Mouse (Mus musculus): ENCODE results near the gene Snrpa1. TPM values are rescaled to one million over a fixed set of nuclear protein-coding genes. Genes with fewer than 3 reads are reported as not detected.

Gene Snrpa1
- polyA plus RNA-seq (2015; fragmentation: Nextera tagmentation; extraction: Ambion mirVana): 117 and 122 TPM in 2 replicates

GRCm38 (mm10) chr7:66058703-66059102 is at the start of gene Snrpa1:
Gene Snrpa1, plus strand, starts transcription at chr7:66059003.
- H3K36me3 ChIP-seq (ENCODE audit: control insufficient read depth, insufficient read depth, low read length): no peaks in the 10 kb centered on the region; the same call in 1 of the 2 replicates
- peak within 1 kb of the TSS; percentile 80 for H3K4me2 ChIP-seq (ENCODE audit: low read length)
- H3K4me3 ChIP-seq (ENCODE audit: low read length): peak within 1 kb of the TSS; percentile 57
- ATAC-seq: no peak
- no peak within 1 kb of the TSS for H3K27ac ChIP-seq (ENCODE audit: low read depth, low read length)
- 82% methylated on average over 1 of the region's 1 CpGs for WGBS
- peaks cover 16% of the 10 kb centered on the region for H3K4me1 ChIP-seq (ENCODE audit: control insufficient read depth, insufficient read depth, low read depth, low read length)
- H3K27me3 ChIP-seq (replicated peaks; ENCODE audit: control insufficient read depth, insufficient read depth, low read length): peaks cover 4% of the 10 kb centered on the region; the same call in 1 of the 2 replicates
- 0 out of 2 replicates have a peak within 1 kb of the TSS, but pooled peaks have one; percentile 71 for H3K9ac ChIP-seq (ENCODE audit: low read depth, low read length)
- H3K9me3 ChIP-seq (ENCODE audit: control insufficient read depth, low read length): no peaks in the 10 kb centered on the region

GRCm38 (mm10) chr7:66010518-66010917 is 48.3 kb upstream of the Snrpa1 start:
- Histone ChIP-seq H3K4me3 (ENCODE audit: low read length) (no peak overlapping the region), H3K9me3 (ENCODE audit: control insufficient read depth, low read length) (no peaks in the 10 kb centered on the region), H3K36me3 (ENCODE audit: control insufficient read depth, insufficient read depth, low read length) (no peaks in the 10 kb centered on the region), H3K4me1 (ENCODE audit: control insufficient read depth, insufficient read depth, low read depth, low read length) (no peaks in the 10 kb centered on the region), H3K9ac (ENCODE audit: low read depth, low read length) (no peak overlapping the region), H3K27ac (ENCODE audit: low read depth, low read length) (no peak overlapping the region), H3K27me3 (replicated peaks; ENCODE audit: control insufficient read depth, insufficient read depth, low read length) (no peaks in the 10 kb centered on the region), H3K4me2 (ENCODE audit: low read length) (no peak overlapping the region)
- ATAC-seq: no peak
- 82% methylated on average over 6 of the region's 6 CpGs for WGBS

DNA sequence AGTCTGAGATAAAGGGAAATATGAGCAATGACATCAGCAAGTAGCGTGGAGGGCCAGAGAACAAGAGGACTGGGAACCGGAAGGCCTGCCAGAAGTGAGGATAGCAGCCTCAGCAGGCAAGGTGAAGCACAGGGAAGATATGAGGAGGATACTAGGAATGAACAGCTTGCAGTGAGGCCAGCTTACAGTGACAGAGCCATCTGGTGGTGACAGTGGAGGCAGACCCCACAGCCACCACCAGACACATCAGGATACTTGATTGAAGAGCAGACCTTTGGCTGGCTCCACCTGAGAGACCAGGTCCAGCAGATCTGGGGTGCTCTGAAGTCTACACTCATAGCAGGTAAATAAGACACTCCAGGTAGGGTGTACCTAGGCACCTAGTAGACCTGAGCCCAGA is 31.1 kb upstream of the Snrpa1 start:
- ATAC-seq: peak; percentile 69; the same call in 1 of the 2 replicates
- Histone ChIP-seq H3K9ac (ENCODE audit: low read depth, low read length) (no peak overlapping the region), H3K4me1 (ENCODE audit: control insufficient read depth, insufficient read depth, low read depth, low read length) (no peaks in the 10 kb centered on the region), H3K27ac (ENCODE audit: low read depth, low read length) (no peak overlapping the region), H3K9me3 (ENCODE audit: control insufficient read depth, low read length) (peaks cover 2% of the 10 kb centered on the region; the same call in 1 of the 2 replicates), H3K36me3 (ENCODE audit: control insufficient read depth, insufficient read depth, low read length) (no peaks in the 10 kb centered on the region), H3K4me3 (ENCODE audit: low read length) (no peak overlapping the region), H3K4me2 (ENCODE audit: low read length) (no peak overlapping the region), H3K27me3 (replicated peaks; ENCODE audit: control insufficient read depth, insufficient read depth, low read length) (no peaks in the 10 kb centered on the region)
- 77% methylated on average over 2 of the region's 2 CpGs for WGBS

- H3K4me3 ChIP-seq (ENCODE audit: low read length): no peak overlapping the region
- H3K9ac ChIP-seq (ENCODE audit: low read depth, low read length): no peak overlapping the region
- H3K9me3 ChIP-seq (ENCODE audit: control insufficient read depth, low read length): peaks cover 2% of the 10 kb centered on the region; the same call in 1 of the 2 replicates
- no peak overlapping the region for H3K4me2 ChIP-seq (ENCODE audit: low read length)
- H3K27ac ChIP-seq (ENCODE audit: low read depth, low read length): no peak overlapping the region
- no peaks in the 10 kb centered on the region for H3K27me3 ChIP-seq (replicated peaks; ENCODE audit: control insufficient read depth, insufficient read depth, low read length)
- H3K36me3 ChIP-seq (ENCODE audit: control insufficient read depth, insufficient read depth, low read length): no peaks in the 10 kb centered on the region
- no peak for ATAC-seq
- H3K4me1 ChIP-seq (ENCODE audit: control insufficient read depth, insufficient read depth, low read depth, low read length): no peaks in the 10 kb centered on the region
- 52% methylated on average over 6 of the region's 6 CpGs for WGBS
Measured at GRCm38 (mm10) chr7:66028766-66029512, 29.9 kb upstream of the Snrpa1 start.

DNA sequence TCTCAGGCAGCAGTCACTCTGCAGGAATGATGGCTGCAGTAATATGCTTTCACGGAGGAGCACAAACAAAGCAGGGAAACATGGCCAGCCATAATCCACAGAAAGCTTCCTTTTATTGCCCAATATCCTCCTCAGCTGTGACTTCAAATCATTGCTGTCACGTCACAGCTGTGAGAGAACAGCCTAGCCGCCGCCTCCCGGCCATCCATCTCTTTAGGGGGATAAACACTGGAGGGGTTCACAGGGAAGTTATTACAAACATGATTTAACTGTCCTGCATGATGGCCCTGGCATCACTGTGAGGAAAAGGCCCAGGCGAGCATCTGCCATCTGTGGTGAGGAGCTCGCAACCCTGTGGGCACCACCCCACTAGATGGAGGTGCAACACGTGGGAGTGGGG is 22.0 kb upstream of the Snrpa1 start:
- no peaks in the 10 kb centered on the region for H3K9me3 ChIP-seq (ENCODE audit: control insufficient read depth, low read length)
- 65% methylated on average over 8 of the region's 8 CpGs for WGBS
- H3K9ac ChIP-seq (ENCODE audit: low read depth, low read length): no peak overlapping the region
- H3K4me1 ChIP-seq (ENCODE audit: control insufficient read depth, insufficient read depth, low read depth, low read length): peaks cover 9% of the 10 kb centered on the region
- no peak for ATAC-seq
- H3K36me3 ChIP-seq (ENCODE audit: control insufficient read depth, insufficient read depth, low read length): no peaks in the 10 kb centered on the region
- no peak overlapping the region for H3K27ac ChIP-seq (ENCODE audit: low read depth, low read length)
- no peak overlapping the region for H3K4me2 ChIP-seq (ENCODE audit: low read length)
- no peaks in the 10 kb centered on the region for H3K27me3 ChIP-seq (replicated peaks; ENCODE audit: control insufficient read depth, insufficient read depth, low read length)
- no peak overlapping the region for H3K4me3 ChIP-seq (ENCODE audit: low read length)

DNA sequence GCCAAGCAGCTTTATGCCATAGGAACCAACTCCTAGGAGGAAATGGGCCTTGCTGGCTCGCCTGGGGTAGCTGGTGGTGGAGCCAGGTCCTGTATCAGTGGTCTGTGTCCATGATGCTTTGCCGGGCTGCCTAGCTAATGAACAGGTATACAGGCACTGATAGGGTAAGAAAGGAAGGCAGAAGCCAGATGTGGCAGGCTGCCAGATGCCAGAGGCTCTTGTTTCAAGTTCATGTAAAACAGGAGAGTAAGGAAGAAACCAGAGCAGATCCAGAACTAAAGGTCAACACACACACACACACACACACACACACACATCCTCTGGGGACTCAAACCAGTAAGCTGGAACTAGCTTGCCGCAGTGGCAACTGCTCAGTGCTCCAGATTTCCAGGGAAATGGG is 20.5 kb upstream of the Snrpa1 start:
- Histone ChIP-seq H3K4me1 (ENCODE audit: control insufficient read depth, insufficient read depth, low read depth, low read length) (peaks cover 9% of the 10 kb centered on the region), H3K27ac (ENCODE audit: low read depth, low read length) (no peak overlapping the region), H3K4me3 (ENCODE audit: low read length) (no peak overlapping the region), H3K36me3 (ENCODE audit: control insufficient read depth, insufficient read depth, low read length) (no peaks in the 10 kb centered on the region), H3K27me3 (replicated peaks; ENCODE audit: control insufficient read depth, insufficient read depth, low read length) (no peaks in the 10 kb centered on the region), H3K9me3 (ENCODE audit: control insufficient read depth, low read length) (no peaks in the 10 kb centered on the region), H3K9ac (ENCODE audit: low read depth, low read length) (no peak overlapping the region), H3K4me2 (ENCODE audit: low read length) (no peak overlapping the region)
- 79% methylated on average over 3 of the region's 3 CpGs for WGBS
- ATAC-seq: no peak

- Histone ChIP-seq H3K27ac (ENCODE audit: low read depth, low read length) (no peak overlapping the region), H3K9me3 (ENCODE audit: control insufficient read depth, low read length) (no peaks in the 10 kb centered on the region), H3K27me3 (replicated peaks; ENCODE audit: control insufficient read depth, insufficient read depth, low read length) (no peaks in the 10 kb centered on the region), H3K36me3 (ENCODE audit: control insufficient read depth, insufficient read depth, low read length) (no peaks in the 10 kb centered on the region), H3K4me3 (ENCODE audit: low read length) (no peak overlapping the region), H3K4me2 (ENCODE audit: low read length) (no peak overlapping the region), H3K9ac (ENCODE audit: low read depth, low read length) (no peak overlapping the region), H3K4me1 (ENCODE audit: control insufficient read depth, insufficient read depth, low read depth, low read length) (peaks cover 9% of the 10 kb centered on the region)
- 67% methylated on average over 11 of the region's 11 CpGs for WGBS
- no peak for ATAC-seq
Measured at GRCm38 (mm10) chr7:66038730-66039129, 20.1 kb upstream of the Snrpa1 start.

GRCm38 (mm10) chr7:66040026-66040814 is 18.6 kb upstream of the Snrpa1 start:
- Histone ChIP-seq H3K27ac (ENCODE audit: low read depth, low read length) (no peak overlapping the region), H3K4me3 (ENCODE audit: low read length) (no peak overlapping the region), H3K4me1 (ENCODE audit: control insufficient read depth, insufficient read depth, low read depth, low read length) (peaks cover 22% of the 10 kb centered on the region), H3K4me2 (ENCODE audit: low read length) (no peak overlapping the region), H3K27me3 (replicated peaks; ENCODE audit: control insufficient read depth, insufficient read depth, low read length) (no peaks in the 10 kb centered on the region), H3K9ac (ENCODE audit: low read depth, low read length) (no peak overlapping the region), H3K9me3 (ENCODE audit: control insufficient read depth, low read length) (no peaks in the 10 kb centered on the region), H3K36me3 (ENCODE audit: control insufficient read depth, insufficient read depth, low read length) (no peaks in the 10 kb centered on the region)
- no peak for ATAC-seq
- 72% methylated on average over 18 of the region's 18 CpGs for WGBS

Data from hindbrain, embryonic 16.5 days (tissue).